Comparison of ENCODE assay signal across 12 mouse cellular contexts in genomic region chr17:75371650-75372049, GRCm38 (mm10).
"Had no signal": no experiment of that assay in that cellular context is flagged by ENCODE, and none has a peak within 500 bp of the region (broad histone marks: within the 10 kb centered on the region; RNA-seq: fewer than 3 reads in every experiment).

No protein-coding gene starts in this region.

- H3K9me3 ChIP-seq: limb, embryonic 12.5 days; limb, embryonic 15.5 days; lung, embryonic 15.5 days; megakaryocyte, embryonic 14.5 days; midbrain, embryonic 10.5 days; midbrain, embryonic 13.5 days had no signal

- H3K4me1 ChIP-seq: limb, embryonic 12.5 days; midbrain, embryonic 10.5 days; midbrain, embryonic 13.5 days had no signal

- ATAC-seq: intestine, postnatal 0 days; liver, postnatal 0 days; midbrain, embryonic 13.5 days; midbrain, embryonic 16.5 days had no signal

- H3K27me3 ChIP-seq: limb, embryonic 12.5 days; limb, embryonic 15.5 days; lung, embryonic 15.5 days; megakaryocyte, embryonic 14.5 days; midbrain, embryonic 13.5 days had no signal

- H3K4me3 ChIP-seq: limb, embryonic 12.5 days; limb, embryonic 15.5 days; lung, embryonic 15.5 days; megakaryocyte, embryonic 14.5 days; midbrain, embryonic 10.5 days; midbrain, embryonic 13.5 days had no signal

- H3K27ac ChIP-seq: limb, embryonic 12.5 days; limb, embryonic 15.5 days; liver, embryonic 14.5 days; lung, embryonic 15.5 days; midbrain, embryonic 10.5 days; midbrain, embryonic 13.5 days had no signal

- H3K4me2 ChIP-seq: limb, embryonic 12.5 days; limb, embryonic 15.5 days; liver, embryonic 11.5 days; lung, embryonic 15.5 days; midbrain, embryonic 13.5 days had no signal

- DNase-seq: thymus, adult 18-20 months had no signal

- H3K9ac ChIP-seq: limb, embryonic 12.5 days; limb, embryonic 15.5 days; liver, embryonic 14.5 days; liver, postnatal 0 days; lung, embryonic 15.5 days; midbrain, embryonic 13.5 days had no signal

- H3K36me3 ChIP-seq: lung, embryonic 15.5 days; midbrain, embryonic 10.5 days; midbrain, embryonic 13.5 days had no signal
